Mouse (Mus musculus) kidney, postnatal 0 days (tissue): ENCODE measurements at regions not wholly inside any gene's neighbourhood (a gene's known extent, or its start where the extent isn't known, plus 50 kb on each side); places are given as distances from the start of the nearest gene placed in this dataset.

Source experiments
- ATAC-seq: fragments of 200-750 bp; cut with Nextera tagmentation; replicated peaks from 2 replicates; pipeline ENCODE4 v1.8.0; 2017; ENCODE audit warnings: low read depth, moderate number of reproducible peaks, moderate TSS enrichment, moderate library complexity; ENCODE audit not compliant: low FRiP score
- DNase-seq: peaks from one replicate; pipeline ENCODE4 v3.0.0-alpha.2; 2016; ENCODE audit warnings: low spot score
- H3K27ac ChIP-seq: fragments of 300-500 bp; sonication (generic); 2 replicates; pipeline ENCODE4 v1.5.1; 2014; ENCODE audit warnings: mild to moderate bottlenecking
- H3K27me3 ChIP-seq: fragments of 300-500 bp; sonication (generic); 2 replicates; pipeline ENCODE4 v1.6.1; 2014; ENCODE audit warnings: low read length, mixed read lengths; ENCODE audit not compliant: insufficient read depth
- H3K36me3 ChIP-seq: fragments of 300-500 bp; sonication (generic); 2 replicates; pipeline ENCODE4 v1.6.1; 2014; ENCODE audit warnings: low read length, mixed read lengths; ENCODE audit not compliant: insufficient read depth
- H3K4me1 ChIP-seq: fragments of 300-500 bp; sonication (generic); replicated peaks from 2 replicates; pipeline ENCODE4 v1.6.1; 2014; ENCODE audit warnings: antibody characterized with exemption, low read length, mixed read lengths; ENCODE audit not compliant: insufficient read depth
- H3K4me2 ChIP-seq: fragments of 300-500 bp; sonication (generic); 2 replicates; pipeline ENCODE4 v1.6.1; 2014; ENCODE audit warnings: mild to moderate bottlenecking, low read length, moderate library complexity, mixed read lengths
- H3K4me3 ChIP-seq: fragments of 300-500 bp; sonication (generic); replicated peaks from 2 replicates; pipeline ENCODE4 v1.5.1; 2014; ENCODE audit warnings: low read depth, low read length
- H3K9ac ChIP-seq: fragments of 300-500 bp; sonication (generic); 2 replicates; pipeline ENCODE4 v1.6.1; 2014; ENCODE audit warnings: low read depth, low read length
- H3K9me3 ChIP-seq: fragments of 300-500 bp; sonication (generic); replicated peaks from 2 replicates; pipeline ENCODE4 v1.6.1; 2016; ENCODE audit warnings: low read length, inconsistent platforms, mixed read lengths
- CTCF ChIP-seq: IDR thresholded peaks from 2 replicates; pipeline ENCODE4 v1.5.1; 2016; ENCODE audit warnings: antibody characterized with exemption, low read depth, mild to moderate bottlenecking, moderate library complexity
- WGBS: fragments of 180-500 bp; shearing (Covaris S2); extraction: QIAGEN DNeasy Blood & Tissue Kit; methylation state at CpG from one replicate; pipeline ENCODE4 v1.1.7; 2014; 5-methylcytosine and 5-hydroxymethylcytosine counted together

DNA sequence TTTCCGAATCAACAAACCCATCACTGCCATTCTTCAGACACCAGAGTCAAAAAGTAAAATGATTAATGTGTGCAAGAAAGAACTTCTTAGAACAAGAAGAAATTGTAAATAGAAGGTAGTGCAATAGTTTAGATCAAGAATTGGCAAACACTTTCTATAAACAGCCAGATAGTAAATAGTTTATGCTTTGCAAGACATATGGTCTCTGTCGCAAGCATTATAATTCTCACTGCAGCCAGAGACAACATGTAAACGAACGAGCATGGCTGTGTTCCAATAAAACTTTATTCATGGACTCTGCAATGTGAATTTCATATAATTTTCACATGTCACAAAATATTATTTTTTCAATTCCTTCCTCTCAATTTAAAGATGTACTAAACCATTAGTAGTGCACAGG is 180.8 kb upstream of the Gdnf start:
- Histone ChIP-seq H3K4me1 (no peaks in the 10 kb centered on the region), H3K27me3 (no peaks in the 10 kb centered on the region), H3K27ac (no peak overlapping the region), H3K9me3 (no peaks in the 10 kb centered on the region), H3K4me2 (no peak overlapping the region), H3K36me3 (no peaks in the 10 kb centered on the region), H3K4me3 (no peak overlapping the region), H3K9ac (no peak overlapping the region)
- DNase-seq (no peak), ATAC-seq (no peak)
- no peak for TF ChIP-seq CTCF
- WGBS, result 72% methylated on average over 4 of the region's 4 CpGs

DNA sequence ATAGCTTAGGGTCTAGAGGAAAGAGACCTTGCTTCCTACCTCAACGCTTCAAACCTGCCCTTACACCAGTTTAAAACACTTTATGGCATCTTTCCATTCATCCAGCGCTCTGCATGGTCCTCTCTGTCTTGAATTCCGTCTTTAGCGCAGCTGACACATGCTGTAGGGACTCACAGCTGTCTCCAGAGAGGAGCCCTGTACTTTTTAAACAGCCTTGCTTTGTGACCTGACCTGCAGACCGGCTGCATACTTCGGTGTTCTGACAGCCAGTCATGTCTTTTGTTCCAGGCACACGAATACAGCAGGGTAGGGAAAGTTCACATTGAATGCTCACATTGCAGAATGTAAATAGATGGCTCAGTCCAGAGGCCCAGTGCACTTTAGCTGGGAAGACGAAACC is 175.4 kb upstream of the Gdnf start:
- 48% methylated on average over 8 of the region's 8 CpGs for WGBS
- H3K9ac ChIP-seq, result no peak overlapping the region
- no peaks in the 10 kb centered on the region for H3K9me3 ChIP-seq
- no peak overlapping the region for H3K4me3 ChIP-seq
- H3K4me1 ChIP-seq, result no peaks in the 10 kb centered on the region
- no peak for ATAC-seq
- H3K27me3 ChIP-seq, result no peaks in the 10 kb centered on the region
- TF ChIP-seq CTCF, result no peak
- no peaks in the 10 kb centered on the region for H3K36me3 ChIP-seq
- H3K27ac ChIP-seq, result no peak overlapping the region
- H3K4me2 ChIP-seq, result no peak overlapping the region
- no peak for DNase-seq

DNA sequence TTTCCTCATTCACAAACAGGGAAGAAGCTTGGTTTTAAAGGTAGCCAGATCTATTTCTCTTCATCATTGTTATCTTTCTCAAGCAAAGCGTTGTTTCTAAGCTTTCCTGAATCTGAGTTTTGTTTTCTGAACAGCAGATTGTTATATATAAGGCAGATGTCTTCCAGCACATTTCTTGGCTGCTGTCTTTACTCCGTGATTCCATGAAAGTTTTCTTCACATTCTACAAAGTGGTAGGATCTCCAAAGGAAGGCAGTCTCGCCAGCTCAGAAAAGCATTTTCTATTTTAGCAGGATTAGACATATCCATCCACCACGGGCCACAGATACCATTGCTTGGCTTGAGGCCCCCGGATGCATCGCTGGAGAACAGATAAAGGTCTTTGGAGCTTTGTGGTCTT is 171.2 kb upstream of the Gdnf start:
- ATAC-seq (no peak), DNase-seq (no peak)
- Histone ChIP-seq H3K4me3 (no peak overlapping the region), H3K36me3 (no peaks in the 10 kb centered on the region), H3K4me2 (no peak overlapping the region), H3K9me3 (no peaks in the 10 kb centered on the region), H3K4me1 (0 out of 2 replicates have a peak, but pooled peaks cover 4% of the 10 kb centered on the region), H3K27ac (no peak overlapping the region), H3K27me3 (no peaks in the 10 kb centered on the region), H3K9ac (no peak overlapping the region)
- TF ChIP-seq CTCF, result no peak
- WGBS, result 81% methylated on average over 6 of the region's 6 CpGs

GRCm38 (mm10) chr15:7642075-7642474 is 168.6 kb upstream of the Gdnf start:
- DNase-seq (no peak), ATAC-seq (no peak; the same call in 1 of the 2 replicates)
- WGBS, result 37% methylated on average over 2 of the region's 2 CpGs

DNA sequence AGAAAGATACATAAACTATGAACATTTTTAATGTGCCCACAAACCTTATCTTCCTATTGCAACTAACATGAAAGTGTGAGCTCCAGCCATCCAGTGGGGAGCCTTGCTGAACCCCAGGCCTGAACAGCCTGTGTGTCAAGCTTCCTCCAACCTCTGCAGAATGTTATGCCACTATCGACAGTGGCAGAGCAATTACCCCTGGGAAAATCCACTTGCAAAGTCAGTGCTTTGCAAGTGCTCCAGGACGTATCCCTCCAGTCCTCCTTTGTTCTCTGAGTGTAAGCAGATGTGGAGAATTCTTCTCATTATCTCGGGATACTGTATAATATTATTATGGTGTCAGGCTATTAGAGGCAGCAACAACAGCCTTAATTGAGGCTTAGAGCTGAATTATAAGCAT is 159.9 kb upstream of the Gdnf start:
- 73% methylated on average over 3 of the region's 3 CpGs for WGBS
- no peak for TF ChIP-seq CTCF
- no peaks in the 10 kb centered on the region for H3K9me3 ChIP-seq
- H3K9ac ChIP-seq, result no peak overlapping the region
- no peak overlapping the region for H3K4me2 ChIP-seq
- DNase-seq (no peak), ATAC-seq (no peak)
- H3K4me1 ChIP-seq, result no peaks in the 10 kb centered on the region
- H3K27me3 ChIP-seq, result no peaks in the 10 kb centered on the region
- H3K36me3 ChIP-seq, result no peaks in the 10 kb centered on the region
- H3K4me3 ChIP-seq, result no peak overlapping the region
- no peak overlapping the region for H3K27ac ChIP-seq

More at GRCm38 (mm10) chr15:7642075-7642474, 168.6 kb upstream of the Gdnf start:
- H3K4me2 ChIP-seq, result no peak overlapping the region
- no peaks in the 10 kb centered on the region for H3K9me3 ChIP-seq
- no peaks in the 10 kb centered on the region for H3K36me3 ChIP-seq
- H3K27ac ChIP-seq, result no peak overlapping the region
- no peaks in the 10 kb centered on the region for H3K27me3 ChIP-seq
- no peak overlapping the region for H3K4me3 ChIP-seq
- H3K9ac ChIP-seq, result no peak overlapping the region
- 0 out of 2 replicates have a peak, but pooled peaks cover 4% of the 10 kb centered on the region for H3K4me1 ChIP-seq
- no peak for TF ChIP-seq CTCF

GRCm38 (mm10) chr15:7663888-7664287 is 146.8 kb upstream of the Gdnf start:
- TF ChIP-seq CTCF, result no peak
- H3K9me3 ChIP-seq, result no peaks in the 10 kb centered on the region
- ATAC-seq (no peak), DNase-seq (no peak)
- H3K4me1 ChIP-seq, result no peaks in the 10 kb centered on the region
- H3K4me3 ChIP-seq, result no peak overlapping the region
- no peak overlapping the region for H3K4me2 ChIP-seq
- no peaks in the 10 kb centered on the region for H3K36me3 ChIP-seq
- no peak overlapping the region for H3K27ac ChIP-seq
- no peaks in the 10 kb centered on the region for H3K27me3 ChIP-seq
- WGBS, result 72% methylated on average over 2 of the region's 2 CpGs
- H3K9ac ChIP-seq, result no peak overlapping the region

- H3K9me3 ChIP-seq, result no peaks in the 10 kb centered on the region
- no peak overlapping the region for H3K27ac ChIP-seq
- no peaks in the 10 kb centered on the region for H3K27me3 ChIP-seq
- H3K36me3 ChIP-seq, result no peaks in the 10 kb centered on the region
- WGBS, result 66% methylated on average over 8 of the region's 8 CpGs
- no peak overlapping the region for H3K4me3 ChIP-seq
- peak; percentile 70 for DNase-seq
- TF ChIP-seq CTCF, result no peak
- H3K4me2 ChIP-seq, result no peak overlapping the region
- H3K4me1 ChIP-seq, result no peaks in the 10 kb centered on the region
- H3K9ac ChIP-seq, result no peak overlapping the region
- ATAC-seq, result no peak
Measured at GRCm38 (mm10) chr15:7669631-7670030, 141.0 kb upstream of the Gdnf start.
